Mouse (Mus musculus) frontal cortex, postnatal 14 days (tissue): ENCODE data around the gene Cycs.
"Not testable (repeated sequence)": the region's sequence is repeated elsewhere in the genome, so short reads cannot be mapped to it uniquely, and the experiment has no call there.

ENCODE experiments used
- DNase-seq, 2 experiments: peaks; one replicate each; pipeline ENCODE4 v3.0.0; 2022; ENCODE audit warnings: low spot score in 2 of 2

Gene Cycs

DNA sequence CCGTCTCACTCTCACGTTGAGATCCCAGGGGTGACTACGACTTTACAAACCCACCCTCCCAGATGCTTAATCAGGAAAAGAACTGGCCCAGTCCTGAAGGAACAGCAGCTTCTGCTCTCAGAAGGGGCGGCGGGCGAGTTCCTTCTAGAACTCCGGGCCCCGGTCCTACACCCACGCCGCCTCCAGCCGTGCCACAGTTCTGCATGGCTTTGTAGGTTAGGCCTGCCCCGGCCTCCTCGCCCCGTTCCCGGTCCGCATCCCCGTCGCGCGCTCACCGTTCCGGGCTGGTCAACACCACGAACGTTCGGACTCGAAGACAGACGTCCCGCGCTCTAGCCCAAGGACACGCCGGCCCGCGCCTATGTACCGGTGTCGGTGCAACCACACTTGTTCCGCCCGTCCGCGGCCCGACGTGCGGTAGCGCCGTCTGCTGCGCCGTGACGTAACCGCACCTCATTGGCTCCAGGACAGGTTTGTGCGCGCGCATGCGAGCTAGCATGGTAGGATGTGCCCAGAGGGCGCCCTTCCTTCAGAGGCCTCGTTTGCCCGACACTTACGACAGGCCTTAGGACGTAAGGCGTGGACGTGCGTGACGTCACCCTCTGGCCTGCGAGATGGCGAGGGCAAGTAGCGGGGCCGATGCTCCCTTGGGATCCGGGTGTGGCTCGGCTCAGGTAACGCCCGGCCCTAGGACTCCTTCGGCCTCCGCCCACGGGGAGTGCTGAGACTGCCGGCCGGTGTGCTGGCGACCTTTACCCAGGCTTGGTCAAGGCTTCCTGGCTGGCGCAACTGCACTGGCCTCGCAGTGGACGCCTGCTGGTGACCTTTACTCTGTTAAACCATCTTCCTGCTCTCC lies at the start of gene Cycs:
Gene Cycs, minus strand, starts transcription at position 398 of the 856 bp plus-strand sequence.
- DNase-seq, result peak; percentile 99

GRCm38 (mm10) chr6:50601620-50602019 lies 35.3 kb upstream of the Cycs start:
- DNase-seq, result no peak

GRCm38 (mm10) chr6:50598560-50598959 lies 32.2 kb upstream of the Cycs start:
- DNase-seq, result peak in 1 of 2 experiments; percentile 11

GRCm38 (mm10) chr6:50596301-50597211 lies 30.2 kb upstream of the Cycs start, which contains the start of gene 4921507P07Rik:
TSS of gene 4921507P07Rik (minus strand) at chr6:50596632.
- peak; percentile 77 to 80 for DNase-seq

GRCm38 (mm10) chr6:50594372-50594771 lies 28.0 kb upstream of the Cycs start:
- no peak for DNase-seq

DNA sequence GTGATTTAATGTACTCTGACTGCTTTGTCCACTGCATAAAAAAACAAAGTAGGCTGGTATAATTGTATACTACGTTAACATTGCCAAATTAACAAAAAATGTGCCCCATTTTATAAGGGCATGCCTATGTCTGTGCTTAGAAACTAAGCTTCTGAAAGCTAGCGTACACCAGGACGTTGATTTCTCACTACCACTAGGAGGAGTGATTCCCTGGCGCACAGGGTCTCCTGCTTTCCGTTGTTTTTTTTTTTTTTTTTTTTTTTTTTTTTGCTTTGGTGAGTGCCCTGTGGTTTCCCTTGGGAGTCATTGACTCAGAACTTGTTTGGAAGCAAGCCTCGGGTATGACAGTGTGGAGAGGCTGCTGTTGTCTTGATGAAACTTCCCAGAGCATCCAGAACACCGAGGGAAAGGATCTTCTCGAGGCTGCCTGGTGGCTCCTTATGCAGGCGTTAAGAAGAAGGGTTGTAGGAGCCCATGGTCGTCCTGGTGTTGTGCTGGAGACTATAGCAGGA lies 27.1 kb upstream of the Cycs start:
- DNase-seq, result no peak

GRCm38 (mm10) chr6:50590234-50590633 lies 23.9 kb upstream of the Cycs start:
- no peak for DNase-seq

DNA sequence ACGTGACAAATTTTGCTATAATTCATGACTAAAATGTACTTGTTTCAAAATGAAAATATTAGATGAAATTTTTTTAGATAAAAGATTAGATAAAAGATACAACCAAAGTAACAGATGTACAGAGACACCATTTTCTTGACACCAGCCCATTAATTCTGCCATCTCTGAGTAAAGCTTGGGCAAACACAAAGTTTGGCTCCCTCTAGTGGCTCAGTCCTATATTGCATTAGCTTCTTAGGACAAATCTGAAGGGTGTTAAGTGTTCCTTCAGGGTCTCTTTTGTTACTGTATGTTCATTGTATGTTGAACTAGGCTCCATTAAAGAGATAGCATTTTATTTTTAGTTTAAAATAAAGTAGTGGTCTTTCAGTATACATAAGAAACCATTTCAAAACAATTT lies 21.9 kb upstream of the Cycs start:
- DNase-seq, result no peak

DNA sequence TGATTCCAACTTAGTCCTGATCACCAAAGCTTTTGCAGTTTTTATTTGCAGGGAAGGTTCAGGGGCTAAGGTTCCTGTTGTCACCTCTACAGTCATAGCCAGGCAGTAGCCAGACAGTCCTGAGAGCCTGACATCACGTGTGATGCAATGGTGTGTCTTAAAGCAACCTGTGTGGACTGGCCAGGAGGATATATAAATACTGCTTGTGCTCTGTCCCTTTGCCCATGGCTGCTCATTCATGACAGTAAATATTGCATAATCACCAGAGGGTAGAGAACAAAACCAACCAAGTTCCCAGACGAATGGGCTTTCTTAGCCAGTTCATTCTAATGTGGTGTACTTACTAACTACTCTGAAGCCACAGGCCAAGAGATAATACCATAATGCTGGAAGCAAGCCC lies 21.1 kb upstream of the Cycs start:
- no peak for DNase-seq

DNA sequence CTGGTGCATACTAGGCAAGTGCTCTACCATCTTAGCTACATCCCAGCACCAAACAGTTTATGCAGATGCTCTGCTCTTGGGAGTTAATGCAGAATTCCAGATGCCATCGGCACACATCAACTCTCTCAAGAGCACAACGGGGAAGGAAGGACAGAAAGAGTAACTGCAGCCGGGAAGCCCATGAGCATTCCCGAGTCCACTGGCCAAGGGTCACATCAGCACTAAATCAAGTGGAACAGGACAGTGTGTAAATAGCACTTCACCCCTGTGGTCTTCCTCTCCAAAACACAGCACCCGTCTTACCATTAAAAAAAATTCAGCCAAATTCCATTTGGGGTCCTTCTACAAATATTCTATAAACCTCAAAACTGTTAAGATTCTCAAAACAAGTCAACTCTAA lies 20.0 kb upstream of the Cycs start:
- DNase-seq, result no peak

DNA sequence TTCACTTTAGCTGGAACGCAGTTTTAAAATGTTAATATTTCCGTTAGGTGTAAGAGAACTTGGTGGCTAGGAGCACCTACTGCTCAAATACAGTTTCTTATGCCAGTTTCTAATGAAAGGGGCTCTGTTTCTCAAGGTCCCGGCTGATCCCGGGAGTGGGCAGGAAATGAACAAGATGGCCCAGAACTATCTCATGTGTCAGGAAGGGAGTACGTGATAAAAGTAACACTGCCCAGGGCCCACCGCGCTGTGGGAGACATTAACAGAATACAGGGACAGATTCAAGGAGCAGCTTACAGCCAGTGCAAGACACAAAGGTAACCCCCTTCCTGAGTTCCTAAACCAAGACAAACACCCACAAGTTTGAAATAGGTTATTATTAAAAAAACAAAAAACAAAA lies 19.4 kb upstream of the Cycs start:
- no peak for DNase-seq

DNA sequence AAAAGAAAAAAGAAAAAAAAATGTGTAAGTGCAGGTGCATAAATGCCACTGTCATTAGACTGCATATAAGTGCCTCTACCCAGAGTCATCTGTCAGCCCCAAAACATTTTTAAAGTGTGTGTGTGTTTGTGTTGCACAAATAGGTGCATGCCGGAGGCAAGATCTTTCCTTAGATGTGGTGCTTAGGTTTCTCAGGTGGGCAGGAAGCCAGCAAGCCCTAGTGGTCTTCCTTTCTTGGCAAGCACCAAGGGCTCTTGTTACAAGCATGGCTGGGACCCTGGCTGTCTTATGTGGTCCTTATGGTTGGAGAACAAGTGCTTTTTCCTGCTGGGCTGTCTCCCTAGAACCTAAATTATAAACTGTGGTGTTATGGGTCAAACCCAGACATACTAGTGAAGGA lies 5.3 kb upstream of the Cycs start:
- no peak for DNase-seq

GRCm38 (mm10) chr6:50566997-50567255 lies 588 bp upstream of the Cycs start:
- DNase-seq, result no peak

GRCm38 (mm10) chr6:50563651-50564050 lies 2.7 kb downstream of the Cycs start:
- DNase-seq, result no peak

DNA sequence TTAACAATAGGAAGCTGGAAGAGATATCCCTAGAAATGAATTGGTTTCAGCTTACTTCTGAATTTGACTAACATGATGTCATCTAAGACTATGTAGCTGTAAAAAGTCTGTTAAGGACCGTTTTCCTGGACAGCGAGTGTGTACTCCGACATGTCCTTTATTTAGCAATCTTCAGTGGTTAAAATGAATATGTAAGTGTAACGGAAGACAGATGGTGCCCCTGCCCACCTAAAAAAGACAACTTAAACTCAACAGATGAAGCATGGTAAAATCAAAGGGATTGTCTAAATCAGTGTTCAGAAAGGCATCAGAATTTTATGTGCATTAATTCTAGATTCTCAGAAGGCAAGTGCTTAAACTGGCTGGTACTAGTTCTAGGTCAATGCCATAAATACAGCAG lies 3.9 kb downstream of the Cycs start:
- no peak for DNase-seq

DNA sequence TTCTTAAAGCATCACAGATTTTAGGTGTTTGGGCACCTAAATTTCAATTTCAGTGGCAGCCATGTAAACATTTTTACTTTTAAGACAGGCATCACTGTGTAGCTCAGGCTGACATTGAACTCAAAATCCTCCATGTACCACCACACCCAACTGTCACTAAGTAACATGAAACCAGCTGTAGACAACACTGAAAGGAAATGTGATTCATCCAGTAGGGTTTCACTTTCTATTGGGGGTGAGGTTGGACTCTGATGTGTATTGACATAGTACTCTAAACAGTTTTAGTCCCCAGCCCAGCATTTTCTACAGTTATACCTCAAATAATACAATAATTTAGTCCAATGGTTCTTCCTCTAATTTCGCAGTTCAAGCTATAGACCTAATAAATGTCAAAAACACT lies 5.6 kb downstream of the Cycs start:
- DNase-seq, result no peak

GRCm38 (mm10) chr6:50558877-50559276 lies 7.5 kb downstream of the Cycs start:
- no peak for DNase-seq

DNA sequence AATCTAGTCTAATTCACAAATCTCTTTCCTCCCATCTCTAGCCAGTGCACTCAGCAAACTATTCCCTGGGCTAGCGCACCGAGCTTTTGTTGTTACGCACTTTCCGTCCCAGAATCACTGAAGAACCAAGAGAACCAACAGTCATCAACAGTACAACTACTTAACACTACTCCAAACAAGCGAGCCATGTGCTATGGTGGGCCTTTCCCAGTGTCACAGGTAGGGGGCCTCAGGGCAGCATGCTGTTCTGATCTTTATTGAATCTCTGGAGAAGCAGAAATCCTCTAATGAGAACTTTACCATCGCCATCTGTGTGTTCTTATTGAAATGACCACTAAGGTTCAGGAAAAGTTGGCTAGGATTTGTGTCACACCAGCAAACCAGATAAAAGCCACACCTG lies 8.8 kb downstream of the Cycs start:
- no peak for DNase-seq

GRCm38 (mm10) chr6:50554223-50554622 lies 12.1 kb downstream of the Cycs start:
- DNase-seq, result not testable (repeated sequence)

- DNase-seq, result no peak
These were observed 13.3 kb downstream of the Cycs start for GRCm38 (mm10) chr6:50552881-50553518.

- DNase-seq, result no peak
These were observed 16.5 kb downstream of the Cycs start for GRCm38 (mm10) chr6:50549791-50550190.

DNA sequence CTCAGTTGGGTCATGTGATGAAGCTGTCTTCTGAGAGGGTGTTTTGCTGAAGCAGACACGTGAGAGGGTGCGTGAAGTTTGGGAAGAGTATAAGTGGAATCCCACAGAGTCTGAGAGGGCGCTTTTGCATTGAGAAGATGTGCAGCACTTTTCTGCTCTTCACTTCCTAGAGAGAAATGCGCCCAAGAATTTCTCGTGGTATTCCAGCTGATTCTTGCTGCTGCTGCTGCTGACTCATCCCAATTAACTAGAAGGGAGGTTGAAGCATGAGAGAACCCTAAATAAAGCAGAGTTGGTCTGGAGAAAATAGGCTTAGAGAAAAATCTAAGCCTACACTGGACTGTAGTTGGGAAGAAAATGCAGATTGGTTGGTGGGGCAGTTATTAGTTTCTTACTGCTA lies 17.3 kb downstream of the Cycs start:
- no peak for DNase-seq
